Mouse (Mus musculus): Measurements from ENCODE around the gene Pard3b. TPM values are rescaled to one million over a fixed set of nuclear protein-coding genes. Genes with fewer than 3 reads are reported as not detected.

Gene Pard3b
- polyA plus RNA-seq, 1 experiment from 2014 or later, result 8.8 TPM

DNA sequence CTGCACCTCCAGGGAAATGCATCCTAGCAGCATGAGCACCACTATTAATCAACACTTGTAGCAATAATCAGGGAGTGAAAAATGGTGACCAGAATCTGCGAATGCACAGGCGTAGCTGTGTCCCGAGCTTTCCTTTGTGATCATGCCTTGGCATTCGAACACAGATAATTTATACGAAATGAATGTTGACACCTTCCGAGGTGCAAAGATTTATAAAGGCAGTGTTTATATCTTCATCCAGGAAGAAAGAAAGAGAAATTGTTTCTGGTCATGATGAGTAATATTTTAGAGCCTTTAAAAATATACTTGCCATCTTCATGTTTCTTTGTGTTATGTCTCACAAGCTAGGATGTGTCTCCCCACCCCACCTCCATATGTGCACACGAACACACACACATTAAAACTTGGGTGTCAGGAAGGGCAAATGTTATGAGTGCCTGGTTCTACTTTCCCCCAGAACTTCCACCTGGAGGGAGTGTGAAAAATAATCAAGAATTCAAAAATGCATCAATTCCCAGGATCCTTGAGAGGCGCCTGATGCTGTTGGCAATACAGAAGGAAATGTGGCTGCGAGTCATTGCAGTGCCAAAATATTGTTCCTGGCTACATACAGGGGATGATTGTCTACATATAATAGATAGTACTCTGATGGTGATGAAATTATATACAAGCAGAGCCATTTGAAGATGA, 926.6 kb downstream of the Pard3b start:
- peaks cover 2% of the 10 kb centered on the region; the same call in 1 of the 2 replicates for H3K4me1 ChIP-seq (ENCODE audit: control insufficient read depth, insufficient read depth, low read length)
- DNase-seq (ENCODE audit: low spot score, missing footprints), result no peak
- no peak overlapping the region for H3K4me3 ChIP-seq (ENCODE audit: low read depth, low read length)
- 0 out of 2 replicates have a peak, but pooled peaks have one; percentile 4 for ATAC-seq (ENCODE audit: low FRiP score)
- WGBS, result 84% methylated on average over 9 of the region's 9 CpGs
- no peaks in the 10 kb centered on the region for H3K27me3 ChIP-seq (ENCODE audit: control insufficient read depth, insufficient read depth, low read length)
- H3K4me2 ChIP-seq, result no peak overlapping the region
- no peaks in the 10 kb centered on the region for H3K9me3 ChIP-seq (ENCODE audit: control insufficient read depth, low read length)
- H3K27ac ChIP-seq (ENCODE audit: low read depth, low read length), result no peak overlapping the region; the same call in 1 of the 2 replicates
- H3K9ac ChIP-seq (ENCODE audit: low read length), result no peak overlapping the region
- H3K36me3 ChIP-seq (ENCODE audit: control insufficient read depth, insufficient read depth, low read length), result no peaks in the 10 kb centered on the region

DNA sequence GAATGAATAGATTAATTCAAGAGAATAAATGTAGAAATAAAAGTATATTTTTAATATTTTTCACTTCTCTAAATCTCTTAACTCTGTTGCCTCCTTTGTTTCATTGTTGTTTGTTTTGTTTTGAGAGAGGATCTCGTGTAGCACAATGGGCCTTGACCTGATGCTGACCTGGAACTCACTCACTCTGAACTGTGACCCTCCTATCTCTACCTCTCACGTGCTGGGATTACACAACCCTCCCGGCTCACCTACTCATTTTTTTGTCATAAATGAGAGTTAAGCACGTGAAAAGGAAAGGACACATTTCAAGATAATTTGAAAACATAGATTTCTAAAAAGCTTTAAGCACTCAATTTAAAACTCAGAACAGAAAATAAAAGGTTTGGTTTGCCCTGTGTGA, 928.0 kb downstream of the Pard3b start:
- H3K9ac ChIP-seq (ENCODE audit: low read length), result no peak overlapping the region
- H3K4me1 ChIP-seq (ENCODE audit: control insufficient read depth, insufficient read depth, low read length), result peaks cover 2% of the 10 kb centered on the region; the same call in 1 of the 2 replicates
- DNase-seq (ENCODE audit: low spot score, missing footprints) (no peak), ATAC-seq (ENCODE audit: low FRiP score) (no peak)
- WGBS, result 10% methylated on average over 4 of the region's 4 CpGs
- no peaks in the 10 kb centered on the region for H3K27me3 ChIP-seq (ENCODE audit: control insufficient read depth, insufficient read depth, low read length)
- H3K4me3 ChIP-seq (ENCODE audit: low read depth, low read length), result no peak overlapping the region
- no peaks in the 10 kb centered on the region for H3K36me3 ChIP-seq (ENCODE audit: control insufficient read depth, insufficient read depth, low read length)
- H3K27ac ChIP-seq (ENCODE audit: low read depth, low read length), result no peak overlapping the region
- H3K4me2 ChIP-seq, result no peak overlapping the region
- no peaks in the 10 kb centered on the region for H3K9me3 ChIP-seq (ENCODE audit: control insufficient read depth, low read length)

DNA sequence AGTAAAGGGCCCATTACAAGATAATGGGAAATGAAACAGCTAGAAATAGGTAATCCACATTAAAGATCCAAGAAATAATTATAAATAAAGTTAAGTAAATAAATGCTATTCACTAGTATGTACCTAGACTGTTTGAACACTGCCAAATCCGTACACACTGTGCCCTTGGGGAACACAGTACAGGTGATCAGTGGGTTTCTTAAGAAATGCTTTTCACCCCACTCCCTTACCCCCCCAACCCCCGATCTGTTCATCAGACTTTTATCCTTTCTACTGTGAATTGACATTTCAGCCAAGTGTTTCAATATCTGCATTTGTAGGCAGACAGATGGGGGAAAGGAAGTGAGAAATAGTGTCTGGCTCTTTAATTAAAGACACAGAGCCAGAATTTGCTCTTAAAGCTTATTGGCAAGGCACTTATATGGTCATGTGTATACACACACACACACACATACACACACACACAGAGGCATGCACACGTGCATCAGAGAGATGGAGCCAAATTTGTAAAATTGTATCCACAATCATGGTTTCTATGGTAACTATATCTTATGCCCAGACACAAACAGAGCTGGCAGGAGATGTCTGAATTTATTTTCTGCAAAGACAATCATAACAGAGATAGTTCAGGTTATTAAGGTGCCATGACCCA, 938.4 kb downstream of the Pard3b start:
- Histone ChIP-seq H3K27me3 (ENCODE audit: control insufficient read depth, insufficient read depth, low read length) (no peaks in the 10 kb centered on the region), H3K27ac (ENCODE audit: low read depth, low read length) (no peak overlapping the region), H3K4me2 (no peak overlapping the region), H3K9ac (ENCODE audit: low read length) (no peak overlapping the region), H3K4me1 (ENCODE audit: control insufficient read depth, insufficient read depth, low read length) (no peaks in the 10 kb centered on the region), H3K36me3 (ENCODE audit: control insufficient read depth, insufficient read depth, low read length) (no peaks in the 10 kb centered on the region), H3K9me3 (ENCODE audit: control insufficient read depth, low read length) (no peaks in the 10 kb centered on the region), H3K4me3 (ENCODE audit: low read depth, low read length) (no peak overlapping the region)
- 84% methylated on average over 3 of the region's 3 CpGs for WGBS
- peak; percentile 69 for DNase-seq (ENCODE audit: low spot score, missing footprints)
- ATAC-seq (ENCODE audit: low FRiP score), result no peak

DNA sequence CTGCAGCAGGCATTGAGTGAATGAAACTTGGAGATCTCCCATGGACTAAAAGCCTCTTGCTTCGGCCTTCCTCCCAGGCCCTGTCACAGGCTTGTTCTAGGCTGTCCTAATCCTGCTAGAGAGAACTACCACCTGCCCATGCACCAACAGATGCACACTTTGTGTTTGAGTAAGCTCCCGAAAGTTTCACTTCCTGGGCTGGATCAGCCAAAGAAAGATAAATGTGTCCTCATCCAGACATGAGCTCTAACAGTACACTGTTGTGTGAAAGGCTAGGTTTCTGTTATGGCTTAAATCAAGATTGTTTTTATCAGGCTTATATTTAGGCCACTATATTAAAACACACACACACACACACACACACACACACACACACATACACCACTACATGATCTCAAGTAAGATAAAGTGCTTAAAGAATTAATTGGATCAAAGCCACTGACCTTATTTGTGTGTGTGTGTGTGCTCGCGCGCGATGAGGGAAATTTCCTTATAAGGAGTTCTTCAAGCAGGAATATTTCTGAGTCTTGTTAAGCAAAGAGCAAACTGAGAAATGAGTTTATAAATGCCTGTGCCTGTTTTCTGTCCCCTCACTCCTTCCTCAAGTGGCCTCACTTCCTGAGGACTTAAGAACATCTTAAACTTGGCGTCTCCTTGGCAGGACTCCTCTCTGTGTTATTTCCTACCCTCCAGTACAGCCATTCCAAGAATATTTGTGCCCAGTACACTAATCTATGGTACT, 940.6 kb downstream of the Pard3b start:
- Histone ChIP-seq H3K9ac (ENCODE audit: low read length) (no peak overlapping the region), H3K36me3 (ENCODE audit: control insufficient read depth, insufficient read depth, low read length) (no peaks in the 10 kb centered on the region), H3K9me3 (ENCODE audit: control insufficient read depth, low read length) (no peaks in the 10 kb centered on the region), H3K27ac (ENCODE audit: low read depth, low read length) (no peak overlapping the region), H3K4me3 (ENCODE audit: low read depth, low read length) (no peak overlapping the region), H3K27me3 (ENCODE audit: control insufficient read depth, insufficient read depth, low read length) (no peaks in the 10 kb centered on the region), H3K4me1 (ENCODE audit: control insufficient read depth, insufficient read depth, low read length) (no peaks in the 10 kb centered on the region), H3K4me2 (no peak overlapping the region)
- WGBS, result 84% methylated on average over 7 of the region's 7 CpGs
- ATAC-seq (ENCODE audit: low FRiP score) (no peak), DNase-seq (ENCODE audit: low spot score, missing footprints) (peak; percentile 81)

DNA sequence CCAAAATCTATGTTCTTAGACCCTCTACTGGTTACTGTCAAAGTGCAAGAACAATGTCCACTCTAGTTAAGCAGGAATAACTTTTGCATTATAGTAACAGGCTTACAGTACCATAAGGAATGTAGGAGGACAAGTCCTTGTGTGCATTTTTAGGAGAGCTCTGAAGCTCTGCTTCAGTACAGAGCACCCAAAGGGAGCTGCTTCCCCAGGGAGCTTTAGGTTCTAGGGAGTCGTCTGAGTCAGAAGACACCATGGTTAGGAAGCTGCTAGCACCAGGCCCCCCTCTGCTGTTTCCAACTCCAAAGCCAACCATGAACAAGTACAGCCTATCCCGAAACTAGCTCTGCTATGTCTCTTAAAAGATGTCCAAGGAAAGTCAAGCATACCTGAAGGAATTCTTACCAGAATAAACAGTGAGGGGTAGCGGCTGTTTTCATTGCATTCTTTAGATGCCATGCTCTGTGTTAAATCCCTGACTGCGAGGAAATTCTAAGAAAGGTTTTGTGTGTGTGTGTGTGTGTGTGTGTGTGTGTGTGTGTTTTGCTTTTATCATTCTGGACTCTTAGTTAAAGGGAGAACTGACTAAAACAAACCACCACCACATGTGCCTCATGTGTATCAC, 941.8 kb downstream of the Pard3b start:
- no peak overlapping the region for H3K4me3 ChIP-seq (ENCODE audit: low read depth, low read length)
- H3K27ac ChIP-seq (ENCODE audit: low read depth, low read length), result no peak overlapping the region
- WGBS, result 53% methylated on average over 4 of the region's 4 CpGs
- ATAC-seq (ENCODE audit: low FRiP score) (no peak), DNase-seq (ENCODE audit: low spot score, missing footprints) (peak; percentile 82)
- H3K4me2 ChIP-seq, result no peak overlapping the region
- no peaks in the 10 kb centered on the region for H3K9me3 ChIP-seq (ENCODE audit: control insufficient read depth, low read length)
- no peaks in the 10 kb centered on the region for H3K36me3 ChIP-seq (ENCODE audit: control insufficient read depth, insufficient read depth, low read length)
- no peaks in the 10 kb centered on the region for H3K4me1 ChIP-seq (ENCODE audit: control insufficient read depth, insufficient read depth, low read length)
- H3K9ac ChIP-seq (ENCODE audit: low read length), result no peak overlapping the region
- H3K27me3 ChIP-seq (ENCODE audit: control insufficient read depth, insufficient read depth, low read length), result no peaks in the 10 kb centered on the region

DNA sequence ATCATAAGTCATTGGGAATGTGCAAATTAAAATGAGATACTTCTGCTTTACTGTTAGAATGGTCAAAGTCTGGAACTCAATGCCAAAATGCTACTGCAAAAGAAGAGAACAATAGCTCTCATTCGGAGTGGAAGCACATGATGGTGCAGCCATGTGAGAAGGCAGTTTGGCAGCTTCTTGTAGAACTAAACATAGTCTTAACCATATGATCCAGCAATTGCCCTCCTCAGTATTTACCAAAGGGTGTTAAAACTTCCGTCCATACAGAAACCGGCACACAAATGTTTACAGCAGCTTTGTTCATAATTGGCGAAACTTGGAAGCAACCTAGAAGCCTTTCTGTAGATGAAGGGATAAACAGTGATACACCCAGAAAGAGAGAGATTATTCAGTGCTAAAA, 943.9 kb downstream of the Pard3b start:
- no peak for ATAC-seq (ENCODE audit: low FRiP score)
- no peaks in the 10 kb centered on the region for H3K4me1 ChIP-seq (ENCODE audit: control insufficient read depth, insufficient read depth, low read length)
- H3K27me3 ChIP-seq (ENCODE audit: control insufficient read depth, insufficient read depth, low read length), result no peaks in the 10 kb centered on the region
- no peaks in the 10 kb centered on the region for H3K9me3 ChIP-seq (ENCODE audit: control insufficient read depth, low read length)
- no peaks in the 10 kb centered on the region for H3K36me3 ChIP-seq (ENCODE audit: control insufficient read depth, insufficient read depth, low read length)
- no peak overlapping the region for H3K9ac ChIP-seq (ENCODE audit: low read length)
- no peak overlapping the region for H3K4me3 ChIP-seq (ENCODE audit: low read depth, low read length)
- H3K4me2 ChIP-seq, result no peak overlapping the region
- WGBS, result 87% methylated on average over 4 of the region's 4 CpGs
- H3K27ac ChIP-seq (ENCODE audit: low read depth, low read length), result no peak overlapping the region
- DNase-seq (ENCODE audit: low spot score, missing footprints), result peak; percentile 28

DNA sequence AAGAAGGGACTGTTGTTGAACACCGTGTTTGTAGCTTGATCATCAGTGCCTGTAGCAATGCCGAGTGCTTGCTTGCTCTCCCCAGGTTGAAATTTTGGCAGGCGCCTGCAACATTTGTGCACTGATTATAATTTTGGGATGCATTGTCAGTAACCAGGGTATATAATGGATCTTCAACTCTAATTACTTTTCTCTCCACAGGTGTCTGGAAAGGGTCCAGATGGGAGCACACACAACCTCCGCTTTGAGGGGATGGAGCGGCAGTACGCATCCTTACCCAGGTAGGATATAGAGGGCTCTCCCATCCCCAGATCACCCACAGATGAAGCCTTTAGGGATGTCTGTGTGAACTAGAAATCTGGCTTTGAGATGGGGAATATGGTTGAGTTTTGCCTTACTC, 948.9 kb downstream of the Pard3b start:
- Histone ChIP-seq H3K9me3 (ENCODE audit: control insufficient read depth, low read length) (no peaks in the 10 kb centered on the region), H3K4me2 (no peak overlapping the region), H3K27ac (ENCODE audit: low read depth, low read length) (no peak overlapping the region), H3K4me1 (ENCODE audit: control insufficient read depth, insufficient read depth, low read length) (no peaks in the 10 kb centered on the region), H3K4me3 (ENCODE audit: low read depth, low read length) (no peak overlapping the region), H3K36me3 (ENCODE audit: control insufficient read depth, insufficient read depth, low read length) (no peaks in the 10 kb centered on the region), H3K9ac (ENCODE audit: low read length) (no peak overlapping the region), H3K27me3 (ENCODE audit: control insufficient read depth, insufficient read depth, low read length) (no peaks in the 10 kb centered on the region)
- WGBS, result 94% methylated on average over 6 of the region's 6 CpGs
- DNase-seq (ENCODE audit: low spot score, missing footprints) (no peak), ATAC-seq (ENCODE audit: low FRiP score) (no peak)

DNA sequence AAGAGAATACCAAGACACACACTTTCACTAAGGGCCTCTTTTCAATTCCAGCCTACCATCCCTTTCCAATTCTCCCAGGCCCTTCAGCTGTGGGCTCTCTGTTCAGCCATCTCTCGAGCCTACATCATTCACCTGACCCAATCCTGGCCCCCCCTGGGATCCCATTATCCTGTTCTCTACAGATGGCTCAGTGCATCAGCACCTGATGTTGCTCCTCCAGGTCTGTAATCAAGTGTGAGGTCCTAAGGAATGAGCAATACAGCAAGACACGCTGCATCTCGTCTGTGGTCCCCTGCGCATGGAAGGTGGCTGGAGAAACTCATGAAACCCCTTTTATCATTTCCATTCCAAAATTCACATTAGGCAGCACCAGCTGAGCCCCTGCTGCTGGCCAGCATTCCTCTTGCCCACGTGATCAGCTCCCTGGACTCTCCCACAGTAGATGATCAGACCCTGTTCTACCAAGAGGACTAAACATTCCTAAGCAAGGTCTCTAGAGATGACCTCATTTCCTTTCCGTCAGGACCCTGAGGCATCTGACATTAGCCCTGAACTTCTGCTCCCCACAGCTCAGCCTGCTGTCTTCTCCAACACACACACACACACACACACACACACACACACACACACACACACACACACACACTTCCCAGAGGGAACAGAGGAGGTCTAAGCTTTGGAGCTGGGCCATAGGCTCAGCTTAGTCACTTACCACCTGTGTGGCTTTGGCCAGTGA, 952.8 kb downstream of the Pard3b start:
- H3K9me3 ChIP-seq (ENCODE audit: control insufficient read depth, low read length), result no peaks in the 10 kb centered on the region
- H3K9ac ChIP-seq (ENCODE audit: low read length), result no peak overlapping the region
- no peaks in the 10 kb centered on the region for H3K27me3 ChIP-seq (ENCODE audit: control insufficient read depth, insufficient read depth, low read length)
- ATAC-seq (ENCODE audit: low FRiP score) (peak; percentile 48; the same call in 1 of the 2 replicates), DNase-seq (ENCODE audit: low spot score, missing footprints) (peak; percentile 76)
- H3K4me3 ChIP-seq (ENCODE audit: low read depth, low read length), result no peak overlapping the region
- no peaks in the 10 kb centered on the region for H3K36me3 ChIP-seq (ENCODE audit: control insufficient read depth, insufficient read depth, low read length)
- H3K27ac ChIP-seq (ENCODE audit: low read depth, low read length), result no peak overlapping the region
- H3K4me2 ChIP-seq, result no peak overlapping the region
- 57% methylated on average over 6 of the region's 6 CpGs for WGBS
- no peaks in the 10 kb centered on the region for H3K4me1 ChIP-seq (ENCODE audit: control insufficient read depth, insufficient read depth, low read length)

Data from midbrain, embryonic 11.5 days (tissue).